Mouse (Mus musculus) spleen, adult 10 weeks (tissue): ENCODE results near the gene Bank1. TPM values are rescaled to one million over a fixed set of nuclear protein-coding genes. Genes with fewer than 3 reads are reported as not detected.

Experiments used
- polyA plus RNA-seq: library from polyadenylated mRNA; stranded (reverse); fragments of 350-450 nt; fragmentation: Illumina TruSeq; extraction: RNeasy Lipid Tissue Mini Kit (QIAGEN cat#74804); gene quantifications from one replicate; pipeline ENCODE4 v1.2.3, GENCODE M21; 2015; ENCODE audit warnings: low replicate concordance; ENCODE audit not compliant: insufficient read depth

Gene Bank1
- 390 TPM for polyA plus RNA-seq

GRCm38 (mm10) chr3:136325783-136326182 is at the start of gene Bank1:
TSS of gene Bank1 (minus strand) at chr3:136326066.

